Mouse (Mus musculus): ENCODE measurements around the gene Hap1. TPM values are rescaled to one million over a fixed set of nuclear protein-coding genes. Genes with fewer than 3 reads are reported as not detected.
"Not testable (repeated sequence)": the region's sequence is repeated elsewhere in the genome, so short reads cannot be mapped to it uniquely, and the experiment has no call there.

The Hap1 gene
- polyA plus RNA-seq, 1 experiment from 2014 or later: 19.6 TPM

GRCm38 (mm10) chr11:100335731-100336130, 20.2 kb downstream of the Hap1 start:
- Histone ChIP-seq H3K4me1 (no peaks in the 10 kb centered on the region), H3K4me3 (replicated peaks) (no peak overlapping the region), H3K4me2 (no peak overlapping the region), H3K27ac (no peak overlapping the region), H3K36me3 (no peaks in the 10 kb centered on the region), H3K27me3 (no peaks in the 10 kb centered on the region), H3K9me3 (replicated peaks) (no peaks in the 10 kb centered on the region), H3K9ac (no peak overlapping the region)
- 46% methylated on average over 3 of the region's 3 CpGs for WGBS
- ATAC-seq (replicated peaks; ENCODE audit: low FRiP score): no peak

DNA sequence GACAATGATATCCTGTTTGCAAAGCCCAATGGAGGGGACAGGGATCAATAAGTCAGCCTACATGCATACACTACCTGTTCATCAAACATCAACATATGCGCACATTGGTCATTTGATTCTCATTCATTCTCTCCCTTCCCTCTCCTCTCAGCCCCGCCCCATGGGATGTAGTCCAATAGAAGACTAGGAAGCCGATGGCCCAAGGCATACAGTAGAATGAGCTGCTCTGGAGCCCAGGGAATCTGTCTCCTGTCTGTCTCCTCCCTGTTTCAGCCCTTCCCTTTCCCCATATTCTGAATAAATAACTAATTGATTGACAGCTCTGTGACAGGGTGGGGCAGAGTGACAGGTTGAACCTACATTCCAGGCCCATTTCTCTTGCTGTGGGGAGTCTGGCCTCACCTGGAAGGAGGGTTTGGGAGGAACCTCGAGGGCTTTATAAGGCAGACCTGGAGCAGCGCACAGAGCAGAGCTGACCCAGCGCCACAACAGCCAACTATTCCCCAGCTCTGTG, 21.9 kb downstream of the Hap1 start, which contains the start of gene Gast:
Gast (plus strand) TSS at position 464 of the 514 bp plus-strand sequence.
- Histone ChIP-seq H3K36me3 (no peaks in the 10 kb centered on the region), H3K4me1 (0 out of 2 replicates have a peak, but pooled peaks cover 5% of the 10 kb centered on the region), H3K9ac (no peak within 1 kb of the TSS), H3K4me2 (no peak within 1 kb of the TSS), H3K27ac (no peak within 1 kb of the TSS), H3K9me3 (replicated peaks) (no peaks in the 10 kb centered on the region), H3K4me3 (replicated peaks) (no peak within 1 kb of the TSS), H3K27me3 (no peaks in the 10 kb centered on the region)
- 82% methylated on average over 6 of the region's 6 CpGs for WGBS
- no peak for ATAC-seq (replicated peaks; ENCODE audit: low FRiP score)

DNA sequence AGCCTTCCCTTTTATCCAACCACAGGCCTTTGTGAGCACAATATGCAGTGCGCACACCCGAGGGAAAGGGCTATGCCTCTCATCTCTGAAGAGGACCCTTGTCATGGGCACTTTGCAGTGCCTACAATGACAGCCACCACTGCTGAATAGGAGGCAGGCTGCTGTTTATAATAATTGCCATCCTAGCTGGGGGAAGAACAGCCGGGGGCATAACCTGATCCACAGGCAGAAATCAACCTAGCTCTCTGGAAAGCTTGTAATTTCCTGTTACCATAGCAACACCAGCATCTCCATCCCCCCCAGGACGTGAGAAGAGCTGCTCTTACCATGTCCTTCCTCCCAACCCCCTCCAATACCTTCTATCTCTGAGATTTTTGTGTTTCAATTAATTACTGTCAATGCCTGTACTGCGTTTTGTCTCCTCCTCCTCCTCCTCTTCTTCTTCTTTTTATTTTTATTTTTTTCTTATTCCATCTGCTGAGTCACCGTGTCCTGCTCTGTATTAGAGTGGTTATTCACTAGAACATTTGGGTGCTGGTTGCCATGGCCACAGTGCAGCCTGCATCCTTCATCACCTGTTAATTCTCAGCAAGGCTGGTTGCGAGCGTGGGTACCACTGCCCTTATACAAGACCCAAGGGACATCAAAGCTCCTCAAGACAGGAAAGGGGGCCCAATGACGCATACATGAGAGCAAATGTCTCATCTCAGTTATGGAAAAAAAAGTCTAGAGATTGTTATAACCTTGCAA, 23.0 kb downstream of the Hap1 start:
- Histone ChIP-seq H3K4me2 (no peak overlapping the region), H3K27me3 (no peaks in the 10 kb centered on the region), H3K4me1 (0 out of 2 replicates have a peak, but pooled peaks cover 5% of the 10 kb centered on the region), H3K4me3 (replicated peaks) (no peak overlapping the region), H3K36me3 (no peaks in the 10 kb centered on the region), H3K9me3 (replicated peaks) (no peaks in the 10 kb centered on the region), H3K27ac (no peak overlapping the region), H3K9ac (no peak overlapping the region)
- ATAC-seq (replicated peaks; ENCODE audit: low FRiP score): no peak
- WGBS: 60% methylated on average over 9 of the region's 9 CpGs

- not testable (repeated sequence) for H3K9me3 ChIP-seq (replicated peaks); H3K36me3 ChIP-seq; H3K4me3 ChIP-seq (replicated peaks); H3K9ac ChIP-seq; ATAC-seq (replicated peaks; ENCODE audit: low FRiP score); H3K4me2 ChIP-seq; H3K4me1 ChIP-seq; H3K27me3 ChIP-seq; H3K27ac ChIP-seq
- 58% methylated on average over 8 of the region's 8 CpGs for WGBS
Observed at GRCm38 (mm10) chr11:100330816-100331375, 25.0 kb downstream of the Hap1 start.

DNA sequence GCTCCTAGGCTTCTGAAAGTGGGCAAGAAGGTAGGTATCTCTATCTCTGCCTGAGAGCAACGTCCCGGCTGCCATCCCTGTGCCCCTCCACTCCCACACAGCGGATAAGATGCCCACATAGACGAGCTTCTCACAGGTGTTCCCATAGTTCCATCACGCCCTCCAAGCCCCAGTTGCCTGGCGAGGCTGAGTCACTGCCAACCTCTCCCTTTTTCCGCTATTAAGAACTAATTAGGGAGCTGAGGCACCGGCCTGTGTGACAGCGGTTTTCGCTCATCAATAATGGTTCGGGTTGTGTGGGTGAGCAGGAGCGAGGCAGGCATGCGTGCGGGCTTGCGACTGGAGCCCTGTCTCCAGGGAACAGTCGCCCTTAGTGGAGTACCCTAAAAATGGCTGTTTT, 25.7 kb downstream of the Hap1 start:
- Histone ChIP-seq H3K4me2 (no peak overlapping the region), H3K27me3 (no peaks in the 10 kb centered on the region), H3K4me3 (replicated peaks) (no peak overlapping the region), H3K36me3 (no peaks in the 10 kb centered on the region), H3K9ac (no peak overlapping the region), H3K9me3 (replicated peaks) (no peaks in the 10 kb centered on the region), H3K27ac (no peak overlapping the region), H3K4me1 (0 out of 2 replicates have a peak, but pooled peaks cover 5% of the 10 kb centered on the region)
- 41% methylated on average over 16 of the region's 16 CpGs for WGBS
- no peak for ATAC-seq (replicated peaks; ENCODE audit: low FRiP score)

DNA sequence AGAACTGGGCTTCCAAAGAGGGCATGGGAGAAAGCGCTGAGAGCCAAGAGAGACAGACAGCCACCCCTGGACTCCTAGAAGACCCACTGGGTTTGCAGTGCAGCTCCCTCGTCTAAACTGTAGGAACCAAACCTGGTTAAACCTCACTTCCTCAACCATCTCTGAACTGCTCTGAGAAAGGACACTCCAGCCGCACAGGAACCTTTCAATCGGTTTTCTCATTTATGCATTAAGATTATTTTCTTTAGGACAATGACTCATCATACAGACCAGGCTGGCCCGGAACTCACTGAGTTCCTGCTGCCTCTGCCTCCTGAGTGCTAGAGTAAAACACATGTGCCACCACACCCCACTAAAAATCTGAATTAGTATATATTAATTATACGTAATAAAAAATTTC, 28.2 kb downstream of the Hap1 start:
- Histone ChIP-seq H3K27ac (no peak overlapping the region), H3K4me3 (replicated peaks) (no peak overlapping the region), H3K9me3 (replicated peaks) (no peaks in the 10 kb centered on the region), H3K4me2 (no peak overlapping the region), H3K27me3 (no peaks in the 10 kb centered on the region), H3K36me3 (peaks cover 2% of the 10 kb centered on the region), H3K9ac (no peak overlapping the region), H3K4me1 (0 out of 2 replicates have a peak, but pooled peaks cover 5% of the 10 kb centered on the region)
- 80% methylated on average over 6 of the region's 6 CpGs for WGBS
- no peak for ATAC-seq (replicated peaks; ENCODE audit: low FRiP score)

GRCm38 (mm10) chr11:100327316-100327715, 28.6 kb downstream of the Hap1 start:
- H3K4me3 ChIP-seq (replicated peaks): no peak overlapping the region
- H3K36me3 ChIP-seq: peaks cover 6% of the 10 kb centered on the region
- WGBS: 81% methylated on average over 11 of the region's 11 CpGs
- no peak overlapping the region for H3K27ac ChIP-seq
- no peak for ATAC-seq (replicated peaks; ENCODE audit: low FRiP score)
- H3K4me2 ChIP-seq: no peak overlapping the region
- H3K9ac ChIP-seq: no peak overlapping the region
- no peaks in the 10 kb centered on the region for H3K9me3 ChIP-seq (replicated peaks)
- no peaks in the 10 kb centered on the region for H3K27me3 ChIP-seq
- 0 out of 2 replicates have a peak, but pooled peaks cover 7% of the 10 kb centered on the region for H3K4me1 ChIP-seq

GRCm38 (mm10) chr11:100325062-100325629, 30.8 kb downstream of the Hap1 start:
- Histone ChIP-seq H3K27me3 (no peaks in the 10 kb centered on the region), H3K4me2 (no peak overlapping the region), H3K27ac (no peak overlapping the region), H3K4me1 (peaks cover 13% of the 10 kb centered on the region), H3K4me3 (replicated peaks) (no peak overlapping the region), H3K36me3 (peaks cover 25% of the 10 kb centered on the region), H3K9me3 (replicated peaks) (no peaks in the 10 kb centered on the region), H3K9ac (no peak overlapping the region)
- ATAC-seq (replicated peaks; ENCODE audit: low FRiP score): no peak
- 83% methylated on average over 11 of the region's 11 CpGs for WGBS

DNA sequence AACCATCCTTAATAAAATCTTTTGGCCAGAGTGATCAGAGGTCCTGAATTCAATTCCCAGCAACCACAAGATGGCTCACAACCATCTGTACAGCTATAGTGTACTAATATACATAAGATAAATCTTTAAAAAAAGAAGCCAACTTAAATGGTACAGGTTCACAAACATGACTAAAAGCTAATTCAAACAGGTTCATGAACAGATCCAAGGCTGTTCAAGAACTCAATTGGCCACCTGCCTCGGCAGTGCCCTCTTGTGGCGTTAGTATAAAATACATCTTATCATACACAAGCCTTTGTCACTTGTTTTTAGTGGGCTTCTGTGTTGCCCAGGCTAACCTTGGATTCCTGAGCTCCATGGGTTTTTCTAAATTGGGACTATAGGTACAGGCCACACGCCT, 32.4 kb downstream of the Hap1 start:
- 22% methylated on average over 3 of the region's 3 CpGs for WGBS
- no peak overlapping the region for H3K4me2 ChIP-seq
- no peaks in the 10 kb centered on the region for H3K9me3 ChIP-seq (replicated peaks)
- H3K9ac ChIP-seq: no peak overlapping the region
- no peak overlapping the region for H3K27ac ChIP-seq
- no peaks in the 10 kb centered on the region for H3K27me3 ChIP-seq
- H3K36me3 ChIP-seq: peaks cover 25% of the 10 kb centered on the region
- ATAC-seq (replicated peaks; ENCODE audit: low FRiP score): no peak
- no peak overlapping the region for H3K4me3 ChIP-seq (replicated peaks)
- peaks cover 15% of the 10 kb centered on the region for H3K4me1 ChIP-seq

DNA sequence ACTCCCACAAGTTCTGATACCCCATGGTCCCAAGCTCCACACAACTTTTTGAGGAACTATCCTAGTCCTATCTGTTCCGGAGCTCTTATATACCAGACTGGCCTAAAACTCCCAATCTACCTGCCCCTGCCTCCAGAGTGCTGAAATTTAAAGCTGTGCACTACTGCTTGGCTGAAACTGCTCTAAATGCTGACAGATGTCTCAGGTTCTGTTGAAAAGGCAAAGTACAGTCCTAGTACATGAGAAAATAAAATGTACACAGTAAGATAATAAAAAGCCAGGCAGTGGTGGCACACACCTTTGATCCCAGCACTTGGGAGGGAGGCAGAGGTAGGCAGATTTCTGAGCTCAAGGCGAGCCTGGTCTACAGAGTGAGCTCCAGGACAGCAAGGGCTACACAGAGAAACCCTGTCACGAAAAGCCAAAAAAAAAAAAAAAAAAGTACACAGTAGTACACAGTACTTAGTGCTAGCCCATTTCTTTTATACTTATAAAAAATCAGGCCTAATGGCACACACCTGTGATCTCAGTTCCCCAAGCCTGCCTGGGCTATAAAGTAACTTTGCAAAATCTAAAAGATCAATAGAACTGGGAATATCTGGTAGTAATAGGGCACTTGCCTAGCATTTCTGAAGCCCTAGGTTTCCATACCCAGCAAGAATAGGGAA, 33.2 kb downstream of the Hap1 start:
- WGBS: 74% methylated on average over 3 of the region's 3 CpGs
- peak overlapping the region; percentile 23 for H3K27ac ChIP-seq
- H3K9ac ChIP-seq: no peak overlapping the region
- H3K27me3 ChIP-seq: no peaks in the 10 kb centered on the region
- H3K4me2 ChIP-seq: no peak overlapping the region
- peaks cover 25% of the 10 kb centered on the region for H3K36me3 ChIP-seq
- no peaks in the 10 kb centered on the region for H3K9me3 ChIP-seq (replicated peaks)
- peaks cover 15% of the 10 kb centered on the region for H3K4me1 ChIP-seq
- ATAC-seq (replicated peaks; ENCODE audit: low FRiP score): no peak
- no peak overlapping the region for H3K4me3 ChIP-seq (replicated peaks)

DNA sequence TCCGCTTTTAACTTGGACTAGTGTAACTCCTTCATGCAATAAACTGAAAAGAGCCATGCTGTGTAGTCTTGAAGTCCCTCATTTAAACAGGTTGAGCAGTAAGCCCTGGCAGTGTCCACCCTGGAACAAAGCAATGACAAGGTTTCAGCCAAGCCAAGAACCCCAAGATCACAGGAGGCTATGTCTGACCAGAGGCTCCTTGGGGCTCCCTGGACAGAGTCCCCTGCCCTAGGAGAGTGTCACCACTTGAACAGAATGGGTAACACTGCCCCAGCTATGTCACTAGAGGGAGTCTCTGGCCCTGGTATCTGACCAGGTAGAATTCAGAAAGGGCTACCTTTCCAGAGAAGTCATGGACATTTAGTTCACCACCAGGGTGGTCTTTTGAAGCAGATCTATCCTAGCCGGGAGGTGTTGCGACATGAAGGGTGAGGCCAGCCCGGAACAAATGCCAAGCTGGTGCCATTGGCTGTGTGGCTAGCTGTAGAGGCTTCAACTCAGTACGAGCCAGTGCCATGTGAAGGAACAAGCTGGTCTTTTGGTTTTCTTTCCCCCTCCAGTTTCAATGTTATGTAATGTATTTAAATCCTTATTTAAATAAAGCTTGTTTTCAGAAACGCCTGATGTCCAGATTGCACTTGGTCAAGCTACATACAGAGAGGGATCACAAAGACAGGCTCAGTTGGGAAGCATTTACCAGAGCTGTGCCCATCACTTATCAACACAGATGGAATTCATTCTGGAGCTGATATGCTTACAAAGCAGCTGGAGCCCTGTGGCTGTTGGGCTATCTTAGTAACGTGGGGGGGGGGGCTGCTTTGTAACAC, 34.2 kb downstream of the Hap1 start:
- peaks cover 25% of the 10 kb centered on the region for H3K36me3 ChIP-seq
- H3K4me3 ChIP-seq (replicated peaks): 0 out of 2 replicates have a peak overlapping the region, but pooled peaks have one; percentile 3
- H3K9me3 ChIP-seq (replicated peaks); H3K9ac ChIP-seq; ATAC-seq (replicated peaks; ENCODE audit: low FRiP score); H3K27me3 ChIP-seq: not testable (repeated sequence)
- H3K4me2 ChIP-seq: peak overlapping the region; percentile 80
- peaks cover 15% of the 10 kb centered on the region for H3K4me1 ChIP-seq
- 82% methylated on average over 7 of the region's 7 CpGs for WGBS
- H3K27ac ChIP-seq: peak overlapping the region; percentile 23; the same call in 1 of the 2 replicates

Measured in kidney, embryonic 15.5 days (tissue).